Comparison of ENCODE assay signal across 13 mouse cellular contexts in the genomic region with DNA sequence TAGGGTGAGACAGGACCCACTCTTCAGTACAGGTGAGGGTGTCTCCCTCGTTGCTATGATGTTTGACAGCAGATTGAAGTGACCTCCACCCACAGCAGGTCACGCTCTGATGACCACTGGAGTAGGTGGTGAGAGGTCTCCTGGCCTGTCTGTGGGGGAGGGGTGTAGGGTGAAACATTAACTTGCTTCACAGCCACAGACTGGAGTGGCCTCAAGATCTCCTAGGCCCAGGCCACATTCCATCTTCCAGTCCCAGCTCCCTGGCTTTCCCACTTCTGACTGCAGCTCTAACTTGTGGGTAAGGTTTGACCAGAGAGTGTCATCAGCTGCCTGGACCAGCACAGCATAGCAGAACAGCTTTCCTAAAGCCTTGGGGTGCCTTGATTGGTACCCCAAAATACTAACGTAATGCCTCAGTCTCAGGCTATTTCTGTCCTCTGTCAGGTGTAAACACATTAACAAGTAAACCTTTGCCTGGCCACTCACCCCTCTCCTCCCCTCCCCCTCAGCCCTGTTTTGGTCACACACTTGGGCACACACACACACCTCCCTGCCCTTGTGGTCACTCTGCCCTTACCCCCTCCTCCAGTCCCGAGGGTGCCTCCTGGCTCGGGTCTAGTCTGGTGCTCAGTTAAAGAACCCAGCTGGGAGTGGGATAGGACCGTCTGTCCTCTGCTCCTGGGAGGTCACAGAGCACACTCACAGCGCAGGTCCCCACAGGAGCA. TPM values are rescaled to one million over a fixed set of nuclear protein-coding genes. Genes with fewer than 3 reads are reported as not detected.
A peak's percentile ranks its signal among the peaks of the same experiment; 100 is the strongest.
DNase-seq lines count a peak whose midpoint lies in the region; ATAC-seq lines count a peak whose summit lies in the region.
"Had no signal": no experiment of that assay in that cellular context is flagged by ENCODE, and none has a peak within 500 bp of the region (broad histone marks: within the 10 kb centered on the region; RNA-seq: fewer than 3 reads in every experiment).

A gene (plus strand): TSS at position 235 of the 725 bp plus-strand sequence.

- H3K4me3 ChIP-seq in hindbrain, embryonic 13.5 days = no peak within 1 kb of the TSS
- H3K4me3 ChIP-seq in hindbrain, embryonic 16.5 days (ENCODE audit: low read length) = no peak within 1 kb of the TSS
- no peak within 1 kb of the TSS for H3K4me3 ChIP-seq in liver, embryonic 11.5 days (ENCODE audit: low read depth, low read length)
- H3K4me3 ChIP-seq in limb, embryonic 10.5 days = no peak within 1 kb of the TSS
- H3K4me3 ChIP-seq: forebrain, embryonic 15.5 days; limb, embryonic 15.5 days had no signal

- no peaks in the 10 kb centered on the region for H3K9me3 ChIP-seq in hindbrain, embryonic 13.5 days
- H3K9me3 ChIP-seq in hindbrain, embryonic 16.5 days (ENCODE audit: control insufficient read depth, low read length) = no peaks in the 10 kb centered on the region
- no peaks in the 10 kb centered on the region for H3K9me3 ChIP-seq in liver, embryonic 11.5 days (ENCODE audit: control insufficient read depth, low read length)
- H3K9me3 ChIP-seq in limb, embryonic 10.5 days (replicated peaks) = no peaks in the 10 kb centered on the region
- H3K9me3 ChIP-seq: forebrain, embryonic 15.5 days; limb, embryonic 15.5 days had no signal

- 55% methylated on average over 7 of the region's 7 CpGs for WGBS in hindbrain, embryonic 13.5 days
- WGBS in hindbrain, embryonic 16.5 days = 62% methylated on average over 7 of the region's 7 CpGs
- 54% methylated on average over 7 of the region's 7 CpGs for WGBS in liver, embryonic 11.5 days
- WGBS in limb, embryonic 10.5 days = 68% methylated on average over 7 of the region's 7 CpGs

- H3K27ac ChIP-seq in hindbrain, embryonic 13.5 days = no peak within 1 kb of the TSS
- no peak within 1 kb of the TSS for H3K27ac ChIP-seq in hindbrain, embryonic 16.5 days (ENCODE audit: low read depth, low read length)
- peak within 1 kb of the TSS; percentile 49 for H3K27ac ChIP-seq in liver, embryonic 11.5 days (ENCODE audit: low read depth, low read length)
- no peak within 1 kb of the TSS for H3K27ac ChIP-seq in limb, embryonic 10.5 days
- H3K27ac ChIP-seq: forebrain, embryonic 15.5 days; limb, embryonic 15.5 days had no signal

- no peak for ATAC-seq in hindbrain, embryonic 13.5 days (ENCODE audit: low FRiP score)
- no peak for ATAC-seq in hindbrain, embryonic 16.5 days
- peak; percentile 29; the same call in 1 of the 2 replicates for ATAC-seq in liver, embryonic 11.5 days (replicated peaks; ENCODE audit: low FRiP score)
- ATAC-seq: forebrain, embryonic 15.5 days had no signal

- DNase-seq in kidney, adult 18-20 months = peak; percentile 91
- DNase-seq in liver, embryonic 11.5 days (ENCODE audit: low spot score) = no peak
- DNase-seq in lung, postnatal 4 days = peak; percentile 71 to 85
- no peak for DNase-seq in adrenal gland, adult 18-20 months (ENCODE audit: low spot score in 2 of 2)
- DNase-seq in limb, embryonic 10.5 days (ENCODE audit: low spot score) = no peak
- no peak for DNase-seq in right cerebral cortex, postnatal 25 days
- DNase-seq: adrenal gland, postnatal 25 days; cerebellum, adult 9-10 months; right cerebral cortex, adult 18-20 months had no signal

- H3K9ac ChIP-seq in hindbrain, embryonic 13.5 days = peak within 1 kb of the TSS; percentile 35; the same call in 1 of the 2 replicates
- no peak within 1 kb of the TSS for H3K9ac ChIP-seq in hindbrain, embryonic 16.5 days (ENCODE audit: low read depth, low read length)
- H3K9ac ChIP-seq in liver, embryonic 11.5 days (ENCODE audit: low read depth, low read length) = no peak within 1 kb of the TSS
- H3K9ac ChIP-seq: forebrain, embryonic 15.5 days; limb, embryonic 15.5 days had no signal

- no peak within 1 kb of the TSS for H3K4me2 ChIP-seq in hindbrain, embryonic 13.5 days
- H3K4me2 ChIP-seq in hindbrain, embryonic 16.5 days (ENCODE audit: low read length) = no peak within 1 kb of the TSS
- peak within 1 kb of the TSS; percentile 22 for H3K4me2 ChIP-seq in liver, embryonic 11.5 days
- H3K4me2 ChIP-seq: forebrain, embryonic 15.5 days; limb, embryonic 15.5 days had no signal

- no peaks in the 10 kb centered on the region for H3K36me3 ChIP-seq in hindbrain, embryonic 13.5 days
- H3K36me3 ChIP-seq in hindbrain, embryonic 16.5 days (ENCODE audit: control insufficient read depth, insufficient read depth, low read length) = no peaks in the 10 kb centered on the region
- H3K36me3 ChIP-seq in liver, embryonic 11.5 days (ENCODE audit: control insufficient read depth, insufficient read depth, low read length) = no peaks in the 10 kb centered on the region
- no peaks in the 10 kb centered on the region for H3K36me3 ChIP-seq in limb, embryonic 10.5 days
- H3K36me3 ChIP-seq: forebrain, embryonic 15.5 days; limb, embryonic 15.5 days had no signal

- H3K27me3 ChIP-seq in hindbrain, embryonic 13.5 days = peaks cover 37% of the 10 kb centered on the region
- H3K27me3 ChIP-seq in hindbrain, embryonic 16.5 days (replicated peaks; ENCODE audit: control insufficient read depth, insufficient read depth, low read length) = peaks cover 3% of the 10 kb centered on the region
- peaks cover 25% of the 10 kb centered on the region for H3K27me3 ChIP-seq in liver, embryonic 11.5 days (replicated peaks; ENCODE audit: control insufficient read depth, insufficient read depth, low read length)
- peaks cover 28% of the 10 kb centered on the region for H3K27me3 ChIP-seq in limb, embryonic 10.5 days (ENCODE audit: low read depth, poor library complexity, severe bottlenecking)

- no peaks in the 10 kb centered on the region for H3K4me1 ChIP-seq in hindbrain, embryonic 13.5 days (replicated peaks)
- H3K4me1 ChIP-seq in hindbrain, embryonic 16.5 days (ENCODE audit: control insufficient read depth, insufficient read depth, low read depth, low read length) = no peaks in the 10 kb centered on the region
- H3K4me1 ChIP-seq in liver, embryonic 11.5 days (replicated peaks; ENCODE audit: control insufficient read depth, insufficient read depth, low read length) = no peaks in the 10 kb centered on the region
- 0 out of 2 replicates have a peak, but pooled peaks cover 9% of the 10 kb centered on the region for H3K4me1 ChIP-seq in limb, embryonic 10.5 days
- H3K4me1 ChIP-seq: forebrain, embryonic 15.5 days; limb, embryonic 15.5 days had no signal

RNA-seq across cellular contexts. Expression of the gene that starts here (rescaled TPM):
- 0.14 and 0.23 TPM in 2 replicates for polyA plus RNA-seq in hindbrain, embryonic 13.5 days (2015; fragmentation: Nextera tagmentation; extraction: Ambion mirVana)
- polyA plus RNA-seq in hindbrain, embryonic 16.5 days (2015; fragmentation: Nextera tagmentation; extraction: Ambion mirVana) = 0.19 and 0.42 TPM in 2 replicates
- polyA plus RNA-seq in liver, embryonic 11.5 days (2014; fragmentation: Nextera tagmentation; extraction: Ambion mirVana) = 0.83 and 1.3 TPM in 2 replicates
- under 1 TPM; 0.42 to 0.86 TPM for total RNA-seq in adrenal gland, adult 18-20 months (2021)
- 0.10 and 0.25 TPM in 2 replicates for polyA plus RNA-seq in limb, embryonic 10.5 days (2016; fragmentation: Nextera tagmentation; extraction: Ambion mirVana)

Comparison
In these comparisons a context has a peak if more than half of its experiments do, and no peak if none do; other contexts are left out.
1. DNase-seq: peak in kidney, adult 18-20 months (single experiment) and lung, postnatal 4 days (2 of 2); none in liver, embryonic 11.5 days (single experiment), adrenal gland, adult 18-20 months (0 of 2), limb, embryonic 10.5 days (single experiment) and right cerebral cortex, postnatal 25 days (single experiment).